Mouse (Mus musculus): Measurements from ENCODE around the gene Btbd35f23. TPM values are rescaled to one million over a fixed set of nuclear protein-coding genes. Genes with fewer than 3 reads are reported as not detected.
"Not testable (repeated sequence)": the region's sequence is repeated elsewhere in the genome, so short reads cannot be mapped to it uniquely, and the experiment has no call there.

Btbd35f23 gene
- not detected in 2 replicates for polyA plus RNA-seq (2016; fragmentation: Nextera tagmentation; extraction: Ambion mirVana)

- not testable (repeated sequence) for H3K9me3 ChIP-seq (replicated peaks); H3K27ac ChIP-seq; DNase-seq (ENCODE audit: low spot score); H3K4me1 ChIP-seq; H3K27me3 ChIP-seq (ENCODE audit: low read depth, poor library complexity, severe bottlenecking); H3K4me3 ChIP-seq; H3K36me3 ChIP-seq
- WGBS, result 63% methylated on average over 2 of the region's 2 CpGs
Measured at GRCm38 (mm10) chrX:3076575-3076974, at the start of gene Btbd35f23. Gene Btbd35f23, plus strand, starts transcription at chrX:3076875.

Other genes starting within 250 kb of the Btbd35f23 start
- not detected in 2 replicates for gene Btbd35f24, start 119.0 kb downstream of the Btbd35f23 start, polyA plus RNA-seq (2016; fragmentation: Nextera tagmentation; extraction: Ambion mirVana)